Mouse (Mus musculus): Measurements from ENCODE around the gene Rplp1. TPM values are rescaled to one million over a fixed set of nuclear protein-coding genes. Genes with fewer than 3 reads are reported as not detected.

The Rplp1 gene
- total and polyA plus RNA-seq, 3 experiments = 9,058 to 15,045 TPM; not detected in 1

DNA sequence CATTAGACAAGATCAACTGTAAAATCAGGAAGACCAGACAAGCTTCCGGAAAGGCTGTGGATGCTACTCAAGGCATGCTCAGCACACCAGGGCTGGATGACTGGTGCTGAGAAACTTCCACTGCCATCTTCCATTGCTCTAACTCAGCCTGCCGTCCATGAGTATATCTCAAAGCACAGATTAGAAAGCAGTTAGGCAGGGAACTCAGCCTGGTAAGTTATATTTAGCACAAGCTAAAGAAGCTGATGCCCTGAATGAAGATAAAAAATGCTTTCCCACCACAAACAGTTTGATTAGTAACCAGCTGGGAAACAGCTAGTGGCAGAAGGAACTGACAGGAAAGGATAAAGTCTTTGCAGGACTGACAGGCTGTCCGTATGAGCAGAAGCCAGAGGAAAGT, 26.7 kb upstream of the Rplp1 start (continued):
- no peak for TF ChIP-seq USF1 (IDR thresholded peaks at IDR 0.05; ENCODE audit: low read depth, low read length)
- TF ChIP-seq ZMIZ1 (IDR thresholded peaks at IDR 0.05; ENCODE audit: low read depth, low read length) = no peak

DNA sequence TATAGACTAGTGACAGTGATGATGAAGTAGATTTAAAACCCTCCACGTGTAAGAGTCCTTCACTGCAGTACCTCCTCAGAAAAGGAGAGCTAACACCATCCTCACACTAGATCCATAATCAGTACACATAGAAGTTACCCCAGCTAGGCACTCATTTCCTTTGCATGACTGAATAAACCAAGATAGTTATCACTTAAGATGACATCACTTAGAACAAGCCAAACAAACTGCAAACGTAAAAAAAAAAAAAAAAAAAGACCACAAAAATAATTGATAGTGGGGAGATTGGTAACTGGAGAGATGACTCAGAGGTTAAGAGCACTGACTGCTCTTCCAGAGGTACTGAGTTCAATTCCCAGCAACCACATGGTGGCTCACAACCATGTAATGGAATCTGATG, 19.0 kb upstream of the Rplp1 start:
- H3K9me3 ChIP-seq (replicated peaks; ENCODE audit: insufficient read depth, low read length) = no peaks in the 10 kb centered on the region
- peaks cover 34 to 39% of the 10 kb centered on the region in 2 experiments for H3K36me3 ChIP-seq (ENCODE audit: control insufficient read depth in 1 of 2, insufficient read depth in 2 of 2, low read length in 2 of 2)
- TF ChIP-seq CTCF (IDR thresholded peaks at IDR 0.05 in 2 of 3, conservative IDR thresholded peaks at IDR 0.05 in 1 of 3; ENCODE audit: control insufficient read depth in 1 of 3, insufficient read depth in 1 of 3, low read depth in 2 of 3, low read length in 3 of 3, poor library complexity in 1 of 3, severe bottlenecking in 1 of 3) (0 out of 6 replicates have a peak, but pooled peaks of 1 of the 3 experiments have one; percentile 2), MAX (IDR thresholded peaks at IDR 0.05; ENCODE audit: low read length) (no peak), ZNF384 (IDR thresholded peaks at IDR 0.05; ENCODE audit: low read depth, low read length) (peak; percentile 77)
- no peak overlapping the region for H3K4me3 ChIP-seq (ENCODE audit: control insufficient read depth in 1 of 2, insufficient read depth in 1 of 2, low read depth in 2 of 2, low read length in 2 of 2)
- peaks cover 14 to 21% of the 10 kb centered on the region in 2 experiments for H3K4me1 ChIP-seq (ENCODE audit: control insufficient read depth in 1 of 2, insufficient read depth in 2 of 2, low read length in 2 of 2)
- no peaks in the 10 kb centered on the region for H3K27me3 ChIP-seq (ENCODE audit: control insufficient read depth in 1 of 2, insufficient read depth in 2 of 2, low read length in 2 of 2)
- H3K79me2 ChIP-seq (ENCODE audit: control insufficient read depth, insufficient read depth, low read length, poor library complexity) = no peaks in the 10 kb centered on the region
- peak overlapping the region; percentile 90; the same call in 1 of the 2 replicates for H3K27ac ChIP-seq (ENCODE audit: control insufficient read depth, low read depth, low read length)
- DNase-seq (ENCODE audit: low read depth, low spot score) = no peak
- no peak overlapping the region for H3K9ac ChIP-seq (ENCODE audit: control insufficient read depth, low read depth, low read length, poor library complexity, severe bottlenecking)

DNA sequence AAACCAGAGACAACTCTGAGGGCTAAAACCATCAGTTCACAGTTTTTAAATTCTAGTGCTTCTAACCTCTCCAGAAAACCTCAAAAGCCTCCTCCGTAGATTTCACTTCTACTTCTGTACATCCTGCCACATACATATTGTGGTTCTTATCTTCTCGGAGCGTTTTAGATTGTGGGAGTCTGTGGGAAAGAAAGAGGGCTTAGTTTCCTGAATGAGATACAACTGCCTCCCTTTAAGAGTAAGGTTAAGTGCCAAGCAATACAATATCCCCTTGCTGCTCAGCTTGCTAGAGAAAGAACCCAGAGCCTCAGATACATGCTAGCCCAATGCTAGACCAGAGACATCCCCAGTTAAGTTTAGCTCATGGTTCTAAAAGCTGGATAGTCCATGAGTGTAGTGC, 17.7 kb upstream of the Rplp1 start:
- H3K27ac ChIP-seq (ENCODE audit: control insufficient read depth, low read depth, low read length) = peak overlapping the region; percentile 90
- H3K9me3 ChIP-seq (replicated peaks; ENCODE audit: insufficient read depth, low read length) = no peaks in the 10 kb centered on the region
- H3K9ac ChIP-seq (ENCODE audit: control insufficient read depth, low read depth, low read length, poor library complexity, severe bottlenecking) = peak overlapping the region; percentile 34; the same call in 1 of the 2 replicates
- H3K27me3 ChIP-seq (ENCODE audit: control insufficient read depth in 1 of 2, insufficient read depth in 2 of 2, low read length in 2 of 2) = no peaks in the 10 kb centered on the region
- peak; percentile 80 for DNase-seq (ENCODE audit: low read depth, low spot score)
- H3K36me3 ChIP-seq (ENCODE audit: control insufficient read depth in 1 of 2, insufficient read depth in 2 of 2, low read length in 2 of 2) = peaks cover 23 to 39% of the 10 kb centered on the region in 2 experiments
- H3K79me2 ChIP-seq (ENCODE audit: control insufficient read depth, insufficient read depth, low read length, poor library complexity) = no peaks in the 10 kb centered on the region
- H3K4me3 ChIP-seq (ENCODE audit: control insufficient read depth in 1 of 2, insufficient read depth in 1 of 2, low read depth in 2 of 2, low read length in 2 of 2) = no peak overlapping the region
- peaks cover 14 to 21% of the 10 kb centered on the region in 2 experiments for H3K4me1 ChIP-seq (ENCODE audit: control insufficient read depth in 1 of 2, insufficient read depth in 2 of 2, low read length in 2 of 2)
- no peak for TF ChIP-seq SMC3 (IDR thresholded peaks at IDR 0.05; ENCODE audit: low read depth, low read length)
- no peak for TF ChIP-seq USF1 (IDR thresholded peaks at IDR 0.05; ENCODE audit: low read depth, low read length)
- peak; percentile 60; the same call in 1 of the 2 replicates for TF ChIP-seq MXI1 (IDR thresholded peaks at IDR 0.05; ENCODE audit: low read depth, low read length)
- peak; percentile 95 for TF ChIP-seq GATA1 (IDR thresholded peaks at IDR 0.05; ENCODE audit: low read depth, low read length)
- peak; percentile 79; the same call in 1 of the 2 replicates for TF ChIP-seq MAFK (IDR thresholded peaks at IDR 0.05; ENCODE audit: borderline replicate concordance, low read depth, low read length)
- TF ChIP-seq NRF1 (IDR thresholded peaks at IDR 0.05; ENCODE audit: insufficient read depth, low read depth, low read length, poor library complexity, severe bottlenecking) = no peak
- TF ChIP-seq USF2 (IDR thresholded peaks at IDR 0.05; ENCODE audit: borderline replicate concordance in 1 of 2, insufficient read depth in 1 of 2, low read depth in 1 of 2, low read length in 2 of 2) = no peak
- no peak for TF ChIP-seq CHD1 (IDR thresholded peaks at IDR 0.05; ENCODE audit: low read depth, low read length)
- TF ChIP-seq NELFE (IDR thresholded peaks at IDR 0.05; ENCODE audit: low read depth, low read length) = no peak
- no peak for TF ChIP-seq RAD21 (IDR thresholded peaks at IDR 0.05; ENCODE audit: low read depth, low read length)
- TF ChIP-seq GABPA (IDR thresholded peaks at IDR 0.05; ENCODE audit: low read depth, low read length) = no peak
- no peak for TF ChIP-seq ZNF384 (IDR thresholded peaks at IDR 0.05; ENCODE audit: low read depth, low read length)
- TF ChIP-seq MAX (IDR thresholded peaks at IDR 0.05; ENCODE audit: low read length) = no peak
- TF ChIP-seq TCF12 (IDR thresholded peaks at IDR 0.05; ENCODE audit: low read depth, low read length) = peak; percentile 65; the same call in 1 of the 2 replicates
- no peak for TF ChIP-seq MYB (IDR thresholded peaks at IDR 0.05; ENCODE audit: low read depth, low read length)
- TF ChIP-seq ETS1 (IDR thresholded peaks at IDR 0.05; ENCODE audit: low read depth, low read length) = peak; percentile 84
- peak; percentile 96 for TF ChIP-seq TBP (IDR thresholded peaks at IDR 0.05; ENCODE audit: low read depth, low read length)
- TF ChIP-seq ELF1 (IDR thresholded peaks at IDR 0.05; ENCODE audit: low read depth, low read length) = no peak
- TF ChIP-seq HCFC1 (IDR thresholded peaks at IDR 0.05; ENCODE audit: low read depth, low read length) = no peak
- TF ChIP-seq TAL1 (IDR thresholded peaks at IDR 0.05; ENCODE audit: low read length) = no peak
- no peak for TF ChIP-seq ZC3H11A (IDR thresholded peaks at IDR 0.05; ENCODE audit: low read depth, low read length)
- no peak for TF ChIP-seq MAZ (IDR thresholded peaks at IDR 0.05; ENCODE audit: low read depth, low read length)
- TF ChIP-seq EP300 (IDR thresholded peaks at IDR 0.05; ENCODE audit: low read depth in 1 of 2, low read length in 2 of 2) = peak; percentile 79 to 82
- TF ChIP-seq MEF2A (IDR thresholded peaks at IDR 0.05; ENCODE audit: extremely low read depth, insufficient replicate concordance, low read depth, low read length, poor library complexity, severe bottlenecking) = no peak
- TF ChIP-seq CHD2 (IDR thresholded peaks at IDR 0.05; ENCODE audit: low read length) = no peak
- peak; percentile 24; the same call in 1 of the 2 replicates for TF ChIP-seq BHLHE40 (IDR thresholded peaks at IDR 0.05; ENCODE audit: borderline replicate concordance, low read depth, low read length)
